Mouse (Mus musculus): ENCODE data around the gene Rnf31. TPM values are rescaled to one million over a fixed set of nuclear protein-coding genes. Genes with fewer than 3 reads are reported as not detected.

Gene Rnf31
- total RNA-seq, 2 experiments from 2014 or later, result 15.9 to 16.4 TPM

GRCm38 (mm10) chr14:55604823-55605222 lies 13.3 kb downstream of the Rnf31 start:
- DNase-seq, result no peak

DNA sequence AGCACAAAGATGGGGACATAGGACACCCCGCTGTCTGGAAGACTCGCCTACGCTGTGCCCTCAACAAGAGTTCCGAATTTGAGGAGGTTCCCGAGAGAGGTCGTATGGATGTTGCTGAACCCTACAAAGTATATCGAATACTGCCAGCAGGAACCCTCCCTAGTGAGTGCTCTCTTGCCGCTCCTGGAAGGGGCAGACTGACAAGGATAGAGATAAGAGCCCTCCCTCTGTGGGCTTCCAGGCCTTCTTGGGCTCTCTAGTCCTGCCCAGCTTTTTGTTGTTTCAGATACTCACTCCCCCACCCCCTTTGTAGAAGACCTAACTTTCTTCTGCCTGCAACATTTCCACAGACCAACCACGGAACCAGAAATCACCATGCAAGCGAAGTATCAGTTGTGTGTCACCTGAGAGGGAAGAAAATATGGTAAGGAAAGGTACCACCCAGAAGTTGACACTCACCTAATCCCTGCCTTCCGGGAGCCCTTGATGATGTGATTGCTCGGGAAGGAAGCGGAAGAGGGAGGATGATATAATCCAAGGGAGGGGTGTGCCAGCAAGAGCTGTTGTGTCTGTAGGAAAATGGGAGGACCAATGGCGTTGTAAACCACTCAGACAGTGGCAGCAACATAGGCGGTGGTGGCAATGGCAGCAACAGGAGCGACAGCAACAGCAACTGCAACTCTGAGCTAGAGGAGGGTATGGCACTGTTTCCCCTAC lies 14.4 kb downstream of the Rnf31 start:
- no peak for DNase-seq

- DNase-seq, result no peak
These were observed 16.8 kb downstream of the Rnf31 start for GRCm38 (mm10) chr14:55608339-55608738.

DNA sequence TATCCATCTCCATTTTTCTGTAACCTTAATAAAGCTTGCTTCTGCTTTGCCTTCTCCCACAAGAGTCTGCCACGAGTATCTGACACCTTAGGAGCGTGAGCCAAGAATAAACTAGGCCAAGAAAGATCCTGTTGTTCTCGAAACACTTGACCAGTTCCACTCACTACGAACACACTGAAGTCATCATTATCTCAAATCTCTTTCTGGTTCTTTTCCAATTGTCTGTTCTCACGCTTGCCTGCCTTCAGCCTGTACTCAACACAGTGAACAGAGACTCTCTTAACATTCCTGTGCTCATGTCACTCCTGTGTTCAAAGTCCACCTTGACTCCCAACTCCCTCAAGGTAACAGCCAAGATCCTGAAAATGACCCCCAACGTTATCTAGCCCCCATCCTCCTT lies 21.8 kb downstream of the Rnf31 start:
- DNase-seq, result no peak

GRCm38 (mm10) chr14:55614565-55615178 lies 23.2 kb downstream of the Rnf31 start:
- DNase-seq, result no peak

DNA sequence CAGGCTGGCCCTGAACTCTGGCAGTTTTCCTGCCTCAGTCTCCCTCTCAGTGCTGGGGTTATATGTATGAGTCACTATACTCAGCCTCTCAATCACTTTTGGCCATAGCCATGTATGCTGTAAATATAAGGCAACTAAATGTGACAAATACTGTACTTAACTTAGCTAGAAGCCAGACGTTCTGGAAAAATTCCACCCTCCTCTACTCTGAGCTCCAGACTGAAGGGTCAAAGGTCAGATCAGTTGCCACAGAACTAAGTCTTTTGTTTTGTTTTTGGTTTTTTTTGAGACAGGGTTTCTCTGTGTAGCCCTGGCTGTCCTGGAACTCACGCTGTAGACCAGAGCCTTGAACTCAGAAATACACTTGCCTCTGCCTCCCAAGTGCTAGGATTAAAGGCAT lies 24.4 kb downstream of the Rnf31 start:
- no peak for DNase-seq

DNA sequence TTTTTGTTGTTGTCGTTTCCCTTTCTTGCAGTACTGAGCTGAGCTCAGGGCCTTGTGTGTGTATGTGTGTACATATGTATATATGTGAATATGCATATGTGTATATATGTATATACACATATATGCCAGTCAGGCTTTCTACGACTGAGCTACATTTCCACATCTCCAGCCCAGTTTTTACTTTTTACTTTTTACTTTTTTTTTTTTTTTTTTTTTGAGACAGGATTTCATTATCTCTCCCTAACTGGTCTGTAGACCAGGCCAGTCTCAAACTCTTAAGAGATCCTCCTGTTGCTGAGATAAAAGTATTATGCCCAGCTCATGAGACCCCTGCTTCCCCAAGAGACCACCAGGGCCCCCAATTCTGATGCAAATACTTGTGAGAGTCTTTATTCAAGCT lies 25.3 kb downstream of the Rnf31 start:
- no peak for DNase-seq

DNA sequence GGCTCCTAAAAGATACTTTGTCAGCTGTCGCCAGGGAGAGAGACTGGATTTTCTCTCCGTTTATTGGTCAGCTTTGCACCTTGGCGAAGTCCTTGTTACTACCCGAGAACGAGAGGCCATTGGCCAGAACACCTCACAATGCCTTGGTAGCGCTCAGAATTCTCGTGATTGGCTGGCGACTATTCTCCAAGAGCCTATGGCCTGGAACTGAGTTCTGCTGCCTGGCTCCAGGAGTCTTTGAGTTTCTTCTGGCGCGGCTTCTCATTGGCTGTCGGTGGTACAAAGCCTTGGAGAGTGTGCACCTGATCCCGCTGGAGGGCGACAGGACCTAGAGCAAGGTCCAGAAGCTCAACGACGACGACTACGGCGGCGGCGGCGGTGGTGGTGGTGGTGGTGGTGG lies 26.3 kb downstream of the Rnf31 start, which contains the start of gene Rec8:
Rec8 (plus strand) TSS at position 216 of the 400 bp plus-strand sequence.
- no peak for DNase-seq

- DNase-seq, result no peak
These were observed 27.1 kb downstream of the Rnf31 start for GRCm38 (mm10) chr14:55618486-55619195.

DNA sequence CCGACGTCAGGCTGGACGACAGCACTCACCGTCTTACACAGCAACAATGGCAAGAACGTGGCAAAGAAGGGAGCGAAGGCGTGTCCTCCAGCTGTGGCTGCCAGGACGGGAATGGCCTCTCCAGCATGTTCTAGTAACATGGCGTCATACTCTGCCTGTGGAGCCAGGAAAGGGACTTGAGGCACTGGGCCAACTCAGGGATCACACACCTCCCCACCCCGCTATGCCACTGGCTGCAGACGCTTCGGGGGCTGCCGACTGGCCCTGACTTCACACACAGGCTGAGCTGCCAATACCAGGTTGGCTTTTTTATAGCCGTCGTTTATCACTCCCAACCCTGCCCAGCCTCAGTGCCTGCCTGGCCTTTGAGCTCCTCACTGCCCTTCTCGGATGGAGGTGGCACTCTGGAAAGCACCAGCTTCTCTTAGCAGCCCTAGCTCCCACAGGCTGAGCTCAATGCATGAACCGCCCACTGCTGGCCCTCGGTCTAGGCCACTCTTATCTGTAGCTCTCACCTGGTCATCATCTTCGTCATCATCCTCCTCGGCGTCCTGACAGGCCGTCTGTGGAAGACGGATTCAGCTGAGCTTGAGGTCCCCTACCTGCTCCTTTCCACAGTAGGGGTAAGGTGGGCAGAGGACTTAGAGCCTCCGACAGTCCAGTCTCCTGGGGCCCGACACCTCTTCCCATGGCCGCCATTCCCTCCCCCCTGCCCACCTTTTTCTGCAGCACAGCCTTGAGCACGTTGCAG lies 36.7 kb downstream of the Rnf31 start:
- no peak for DNase-seq

- peak; percentile 58 for DNase-seq
These were observed 37.8 kb downstream of the Rnf31 start for GRCm38 (mm10) chr14:55629312-55629711.

DNA sequence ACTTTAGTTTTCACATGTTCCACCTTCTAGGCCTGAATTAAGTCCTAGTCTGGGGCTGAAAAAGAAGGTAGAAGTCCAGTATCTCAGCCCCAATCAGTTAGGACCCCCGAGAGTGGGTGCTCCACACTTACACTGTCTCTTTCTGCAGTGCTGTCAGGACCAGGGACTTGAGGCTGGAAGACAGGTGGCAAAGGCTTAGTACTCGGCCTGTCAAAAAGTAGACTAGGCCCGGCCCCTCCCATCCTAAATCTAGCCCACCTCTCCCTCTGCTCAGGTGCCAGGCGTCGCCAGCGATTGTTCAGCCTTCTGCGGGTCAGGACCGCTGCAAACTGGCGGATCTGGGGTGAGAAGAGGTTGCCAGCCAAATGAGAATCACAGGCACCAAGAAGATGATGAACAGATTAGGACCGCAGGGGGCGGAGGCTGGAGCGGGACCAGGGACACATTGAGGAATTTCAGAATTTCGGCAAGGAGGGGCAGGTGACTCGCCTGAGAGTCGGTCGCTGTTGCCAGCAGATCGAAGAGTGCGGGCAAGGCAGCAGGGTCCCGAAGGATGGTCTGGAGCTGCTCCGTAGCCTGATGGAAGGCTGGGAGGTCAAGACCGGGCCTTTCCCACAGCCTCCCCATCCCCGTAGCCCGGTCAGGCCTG lies 43.5 kb downstream of the Rnf31 start:
- DNase-seq, result peak; percentile 56

DNA sequence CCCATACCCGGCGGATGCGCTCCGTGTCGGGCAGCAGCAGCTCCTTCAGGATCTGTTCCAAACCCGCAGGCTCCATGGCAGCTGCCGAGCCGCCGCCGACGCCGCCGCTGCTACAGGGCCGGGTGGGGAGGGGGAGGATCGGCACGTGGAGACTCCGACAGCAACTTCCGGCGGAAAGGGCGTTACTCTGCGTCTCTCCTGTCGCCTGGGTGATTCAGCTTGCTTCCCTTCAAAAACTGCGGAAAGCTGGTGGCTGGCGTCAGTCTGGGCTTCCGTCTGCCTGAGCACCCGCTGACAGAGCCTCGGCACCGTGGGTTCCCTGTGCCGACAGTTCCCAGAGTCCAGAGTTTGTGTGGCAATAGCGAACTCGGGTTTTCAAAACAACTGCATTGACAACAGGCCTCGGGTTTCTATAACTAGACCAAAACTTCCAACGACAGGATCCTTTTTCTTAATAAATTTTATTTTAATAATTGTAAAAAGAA lies 44.1 kb downstream of the Rnf31 start, which contains the start of gene Ipo4:
Ipo4 (minus strand) TSS at position 435 of the 485 bp plus-strand sequence.
- DNase-seq, result peak; percentile 85

GRCm38 (mm10) chr14:55637795-55638194 lies 46.3 kb downstream of the Rnf31 start, which contains the start of gene Gm49378:
Gene Gm49378, minus strand, starts transcription at chr14:55637895.
- DNase-seq, result no peak

GRCm38 (mm10) chr14:55640816-55641215 lies 49.3 kb downstream of the Rnf31 start:
- no peak for DNase-seq

DNA sequence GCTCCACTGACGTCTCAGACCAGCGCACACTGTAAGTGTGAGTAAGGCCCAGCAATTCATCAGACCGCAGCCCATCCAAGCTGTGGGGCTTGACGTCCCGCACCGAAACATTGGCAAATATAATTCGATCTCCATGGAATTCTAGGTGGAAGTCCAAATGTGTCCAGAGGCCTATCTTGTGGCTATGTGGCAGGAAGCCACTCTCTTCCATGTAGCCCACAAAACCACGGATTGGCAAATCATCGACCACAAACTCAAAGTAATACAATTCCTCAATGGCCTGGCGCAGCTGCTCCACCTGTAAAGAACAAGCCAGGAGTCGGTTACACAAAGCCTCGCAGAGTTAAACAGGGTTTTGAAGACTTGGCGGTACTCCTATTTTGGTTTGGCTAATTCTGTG lies 49.8 kb downstream of the Rnf31 start:
- no peak for DNase-seq

DNA sequence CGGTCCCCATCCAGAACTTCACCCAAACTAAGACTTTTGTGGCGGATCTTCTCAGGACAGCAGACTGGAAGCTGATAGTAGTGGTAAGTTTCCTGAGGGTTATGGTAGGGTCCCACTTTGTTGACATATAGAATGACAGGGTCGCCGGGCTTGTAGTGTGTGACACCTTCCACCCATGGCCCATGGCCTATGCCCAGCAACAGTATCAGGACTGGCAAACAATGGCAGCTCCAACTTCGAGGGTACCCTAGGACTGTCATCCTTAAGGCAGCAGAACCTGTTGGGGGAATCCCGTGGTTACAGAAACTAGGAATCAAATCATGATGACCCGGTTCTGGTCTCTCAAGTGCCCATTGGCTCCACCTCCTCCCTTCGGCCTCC lies 51.2 kb downstream of the Rnf31 start:
- no peak for DNase-seq

DNA sequence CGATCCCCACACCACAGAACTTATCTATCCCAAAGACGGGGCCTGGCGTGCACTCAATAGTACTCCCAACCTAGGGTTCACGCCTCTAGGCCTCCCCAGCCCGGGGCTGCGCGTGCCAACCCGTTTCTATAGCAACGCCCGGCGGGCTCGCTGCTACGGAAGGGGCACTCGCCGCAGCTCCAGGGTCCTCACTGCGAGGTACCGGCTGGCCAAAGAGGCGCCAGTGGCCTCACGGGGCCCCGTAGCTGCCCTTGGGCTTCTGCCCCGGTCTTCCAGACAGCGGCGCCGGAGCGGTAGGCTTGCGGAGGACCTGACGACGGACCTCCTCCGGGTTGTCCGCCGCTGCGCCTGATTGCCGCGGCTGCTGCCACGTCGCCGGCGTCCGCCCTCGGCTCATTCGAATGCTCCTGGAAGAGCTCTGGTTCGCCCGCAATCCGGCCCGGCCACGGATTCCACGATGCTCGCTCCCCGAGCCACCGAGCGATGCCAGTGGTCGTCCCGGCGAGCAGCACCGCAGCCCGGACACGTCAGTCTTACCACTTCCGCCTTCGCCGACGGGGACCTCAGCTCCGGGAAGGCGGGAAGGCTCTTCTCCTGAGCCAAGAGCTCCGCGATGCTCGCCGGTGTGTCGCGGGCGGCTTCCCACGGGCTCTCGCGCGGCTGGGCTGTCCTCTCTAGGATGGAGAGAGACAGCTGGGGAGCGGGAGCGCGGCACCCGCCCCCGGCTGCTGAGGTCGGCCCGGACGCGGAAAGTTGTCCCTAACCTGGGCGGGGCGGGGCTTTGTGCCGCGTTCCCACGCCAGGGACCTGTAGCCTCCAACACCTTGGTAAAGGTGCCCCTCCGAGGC lies 51.8 kb downstream of the Rnf31 start, which contains the start of gene Tm9sf1:
Tm9sf1 (minus strand) TSS at position 747 of the 848 bp plus-strand sequence.
- DNase-seq, result peak; percentile 82

DNA sequence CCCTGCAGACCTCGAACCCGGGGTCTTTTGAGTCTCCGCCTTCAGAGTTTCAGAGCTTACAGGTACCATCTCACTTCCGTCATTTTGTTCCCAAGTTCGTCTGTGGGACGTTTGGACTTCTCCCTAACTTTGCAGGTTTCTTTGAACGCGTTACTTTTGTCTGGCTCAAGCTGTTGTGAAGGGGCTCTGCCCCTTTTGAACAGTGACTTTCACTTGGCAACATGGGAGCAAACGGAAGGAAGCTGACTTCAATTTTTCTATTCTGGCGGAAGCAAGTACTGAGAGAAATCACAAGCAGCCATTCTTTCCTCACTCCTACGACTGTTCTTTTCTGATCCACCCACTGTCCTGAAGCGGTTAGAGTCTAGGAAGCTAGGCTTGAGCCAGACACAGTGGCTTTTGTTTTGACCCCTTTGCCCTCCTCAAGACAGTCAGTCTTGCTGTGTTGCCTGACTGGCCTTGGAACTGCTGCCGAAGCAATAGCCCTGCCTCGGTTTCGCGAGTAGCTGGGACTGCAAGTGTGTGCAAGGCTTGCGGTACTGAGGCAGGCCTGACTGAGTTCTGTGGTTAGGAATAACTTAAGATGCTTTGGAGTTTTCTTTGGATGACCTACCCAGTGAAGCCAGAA lies 52.9 kb downstream of the Rnf31 start:
- no peak for DNase-seq

- DNase-seq, result no peak
These were observed 58.4 kb downstream of the Rnf31 start, which contains the start of gene Tssk4 for GRCm38 (mm10) chr14:55649884-55650283. Gene Tssk4, plus strand, starts transcription at chr14:55650184.
